Mouse (Mus musculus) spleen, adult 18-20 months (tissue): ENCODE measurements around the gene Tmem186.

Experiments used
- DNase-seq, 2 experiments: peaks; one replicate each; pipeline ENCODE4 v3.0.0; 2022; ENCODE audit warnings: mixed read lengths in 2 of 2

Tmem186 gene

DNA sequence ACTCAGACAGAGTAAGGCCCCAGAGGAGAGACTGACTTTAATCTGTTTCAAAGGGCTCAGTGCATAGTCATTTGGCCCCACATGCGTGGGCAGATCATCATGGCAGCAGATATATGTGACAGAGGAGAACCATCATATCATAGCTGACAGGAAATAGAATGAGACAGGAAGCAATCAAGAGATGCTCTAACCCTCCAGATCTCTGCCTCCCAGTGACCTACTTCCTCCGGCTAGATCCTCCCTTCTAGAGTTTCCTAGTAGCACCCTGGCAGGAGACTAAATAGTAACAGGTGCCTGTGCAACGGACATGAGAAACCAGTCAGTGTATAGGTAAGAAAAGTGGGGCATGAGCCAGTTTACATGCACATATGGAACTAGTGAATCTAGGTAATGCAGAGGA is 27.1 kb downstream of the Tmem186 start:
- no peak for DNase-seq

DNA sequence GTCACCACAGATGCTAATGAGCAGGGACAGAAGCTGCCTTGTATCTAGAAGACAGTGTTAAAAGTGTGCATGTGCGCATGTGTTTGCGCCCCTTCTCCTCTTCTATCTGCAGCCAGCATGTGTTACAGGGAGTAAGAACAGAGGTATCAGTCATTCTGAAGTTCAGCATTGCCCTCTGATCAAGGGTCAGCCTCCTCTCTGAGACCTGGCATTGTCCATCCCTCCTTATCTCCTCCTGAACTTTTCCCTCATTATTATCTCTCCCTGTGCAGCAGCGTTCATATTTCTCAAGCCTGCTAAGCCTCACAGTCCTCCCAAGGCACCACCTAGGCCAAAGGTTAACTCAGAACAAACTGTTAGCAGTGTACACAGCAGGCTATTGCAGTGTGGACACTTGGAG is 33.7 kb downstream of the Tmem186 start:
- no peak for DNase-seq

DNA sequence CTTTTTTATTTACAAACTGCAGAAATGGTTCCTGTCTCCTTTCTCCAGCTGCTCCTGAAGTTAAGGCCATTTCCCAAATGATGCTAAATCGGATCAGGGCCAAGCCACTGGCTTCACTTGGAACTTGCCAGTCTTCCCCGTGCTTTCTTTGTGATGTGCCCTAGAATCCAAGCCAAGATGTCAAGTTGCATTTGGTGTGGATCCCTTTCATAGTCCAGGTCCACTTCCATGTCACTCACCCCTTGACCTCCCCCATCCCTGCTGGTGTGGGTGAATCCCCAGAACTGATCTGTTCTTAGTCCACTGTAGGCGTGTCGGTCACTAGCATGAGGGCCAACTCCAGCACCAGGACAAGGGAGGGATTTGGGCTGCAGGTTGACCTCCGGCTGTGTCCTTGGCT is 40.0 kb downstream of the Tmem186 start:
- DNase-seq = no peak

DNA sequence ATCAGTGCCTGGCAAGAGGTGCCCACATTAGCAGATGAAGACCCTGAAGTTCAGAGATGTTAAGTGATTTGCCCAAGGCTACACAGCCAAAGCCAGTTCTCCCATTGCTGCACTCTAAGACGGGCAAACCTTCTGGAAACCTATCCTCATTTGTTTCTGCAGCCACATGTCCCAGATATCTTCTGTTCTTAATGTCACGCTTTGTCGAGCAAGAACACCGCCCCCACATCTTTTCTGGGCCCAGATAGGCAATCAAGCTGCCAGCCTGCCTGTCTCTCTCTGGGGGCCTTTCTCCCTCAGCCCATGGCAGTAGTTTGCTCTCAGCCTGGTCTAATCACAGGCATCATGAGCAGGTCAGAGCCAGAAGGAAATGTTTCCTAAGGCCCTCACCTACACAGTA is 41.2 kb downstream of the Tmem186 start:
- no peak for DNase-seq

DNA sequence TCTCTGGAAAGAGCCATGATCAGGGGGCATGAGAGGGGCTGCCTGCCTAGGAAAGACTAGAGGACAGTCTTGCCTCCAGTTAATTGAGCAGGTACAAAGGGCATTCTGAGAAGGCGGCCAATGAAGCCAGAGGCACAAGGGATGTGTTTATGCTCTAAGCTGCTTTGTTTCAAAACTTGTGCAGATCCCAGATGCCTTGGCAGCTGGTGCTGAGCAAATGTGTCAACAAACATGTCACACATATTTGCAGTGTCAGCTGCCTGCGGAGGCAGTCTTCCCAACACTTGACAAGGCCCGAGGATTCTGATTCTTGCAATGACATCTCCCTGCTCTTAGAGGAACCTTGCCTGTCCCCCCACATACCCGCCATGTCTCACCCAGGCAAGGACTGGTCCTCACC is 42.1 kb downstream of the Tmem186 start:
- no peak for DNase-seq

DNA sequence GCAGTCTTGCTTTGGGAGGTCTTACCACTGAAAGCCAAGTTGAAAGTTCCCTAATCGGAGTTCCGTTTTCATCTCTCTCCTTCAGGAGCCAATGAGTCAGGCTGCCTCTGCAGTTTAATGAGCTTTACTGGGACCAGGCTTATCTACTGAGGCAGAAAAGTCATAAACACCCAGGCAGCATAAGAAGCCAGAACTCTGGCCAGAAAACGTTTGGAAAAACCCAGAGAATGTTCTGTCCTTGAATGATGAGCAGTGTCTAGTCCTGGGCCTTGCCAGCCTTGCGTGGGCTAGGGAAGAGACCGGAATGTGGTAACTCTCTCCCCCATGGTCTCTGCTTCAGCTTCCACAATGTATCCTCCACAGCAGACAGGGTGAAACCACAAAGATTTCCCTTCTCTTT is 52.5 kb downstream of the Tmem186 start:
- DNase-seq = no peak

DNA sequence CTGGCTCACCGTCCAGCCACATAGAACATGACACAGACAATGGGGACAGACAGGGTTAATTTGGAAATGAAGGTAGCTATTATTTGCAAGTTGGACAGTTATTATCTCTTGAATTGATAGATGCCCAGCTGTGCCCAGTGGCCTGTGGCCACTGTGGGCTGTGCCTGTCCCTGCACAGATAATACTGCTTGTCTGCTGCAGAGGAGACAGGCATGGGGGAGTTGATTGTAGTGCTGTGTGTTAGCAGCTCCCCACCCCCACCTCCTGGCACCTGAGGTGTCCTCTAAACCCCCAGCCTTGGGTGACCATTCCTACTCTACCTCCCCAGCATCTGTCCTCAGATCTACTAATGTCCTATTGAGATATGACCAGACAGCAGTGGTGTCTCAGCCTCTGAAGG is 53.3 kb downstream of the Tmem186 start:
- no peak for DNase-seq
